8 mouse cellular contexts compared by ENCODE assay signal in the genomic region with DNA sequence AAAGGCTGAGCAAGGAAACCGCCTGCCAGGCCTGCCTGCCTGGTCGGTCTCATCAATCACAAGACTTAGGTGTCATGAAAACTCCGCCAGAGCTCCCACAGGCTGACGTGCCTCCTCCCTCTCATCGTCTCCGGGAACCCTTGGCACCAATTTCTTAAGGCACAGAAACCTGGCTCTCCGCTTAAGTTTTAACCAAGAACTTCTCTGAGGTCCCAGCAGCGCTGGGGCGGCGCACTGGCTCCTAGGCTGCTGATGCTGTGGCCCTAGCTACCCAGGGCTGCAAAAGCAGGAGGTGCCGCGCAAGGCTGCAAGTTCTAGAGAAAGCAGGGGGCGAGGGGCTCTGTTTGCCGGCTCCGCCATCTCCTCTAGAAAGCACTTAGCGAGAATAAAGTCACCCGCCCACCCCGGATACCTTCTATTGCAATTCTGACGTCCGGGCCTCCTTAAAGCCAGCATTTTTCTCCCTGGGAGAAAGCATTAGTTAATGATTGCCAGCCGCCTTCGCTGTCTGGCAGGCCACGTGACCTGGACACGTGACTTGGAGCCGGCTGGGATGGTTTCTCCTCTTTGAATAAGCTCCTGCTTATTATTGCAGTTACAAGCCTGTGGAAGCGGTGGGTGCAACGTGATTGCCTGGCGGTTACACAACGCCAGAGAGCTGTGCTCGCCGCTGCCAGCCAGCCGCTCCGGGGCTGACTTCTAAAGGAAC. TPM values are rescaled to one million over a fixed set of nuclear protein-coding genes. Genes with fewer than 3 reads are reported as not detected.
DNase-seq lines count a peak whose midpoint lies in the region; ATAC-seq lines count a peak whose summit lies in the region.

A gene (minus strand): TSS at position 442 of the 709 bp plus-strand sequence.

- H3K9ac ChIP-seq in hindbrain, embryonic 14.5 days: peak within 1 kb of the TSS; percentile 63

- H3K9me3 ChIP-seq in hindbrain, embryonic 14.5 days (ENCODE audit: control insufficient read depth, low read length): no peaks in the 10 kb centered on the region

- peak within 1 kb of the TSS; percentile 66 for H3K4me2 ChIP-seq in hindbrain, embryonic 14.5 days (replicated peaks)

- no peaks in the 10 kb centered on the region for H3K27me3 ChIP-seq in hindbrain, embryonic 14.5 days (ENCODE audit: control insufficient read depth, insufficient read depth, low read length)

- peak within 1 kb of the TSS; percentile 87 for H3K27ac ChIP-seq in hindbrain, embryonic 14.5 days

- peak; percentile 71 for DNase-seq in R1 (ENCODE audit: low read depth, low spot score)
- peak; percentile 92 to 93 for DNase-seq in cerebellum, postnatal 36 days
- DNase-seq in frontal cortex, postnatal 36 days (ENCODE audit: low spot score in 2 of 2): peak; percentile 93 to 95
- peak; percentile 82 for DNase-seq in hindbrain, embryonic 14.5 days (ENCODE audit: low spot score)
- peak; percentile 92 to 94 for DNase-seq in layer of hippocampus, postnatal 36 days
- peak; percentile 96 for DNase-seq in lung, postnatal 25 days (ENCODE audit: low spot score)
- DNase-seq in retina, embryonic 14.5 days (ENCODE audit: low spot score): peak; percentile 83
- DNase-seq in thymus, postnatal 36 days: peak; percentile 78 to 81

- ATAC-seq in hindbrain, embryonic 14.5 days (ENCODE audit: low FRiP score): peak; percentile 87

- H3K4me1 ChIP-seq in hindbrain, embryonic 14.5 days (replicated peaks; ENCODE audit: control insufficient read depth, insufficient read depth, low read length): no peaks in the 10 kb centered on the region; the same call in none of the 2 replicates

- under 1% methylated on average over 33 of the region's 33 CpGs for WGBS in hindbrain, embryonic 14.5 days

- peak within 1 kb of the TSS; percentile 40 for H3K4me3 ChIP-seq in hindbrain, embryonic 14.5 days (replicated peaks; ENCODE audit: low read length)

- H3K36me3 ChIP-seq in hindbrain, embryonic 14.5 days (replicated peaks; ENCODE audit: control insufficient read depth, insufficient read depth): no peaks in the 10 kb centered on the region

RNA-seq across cellular contexts. Expression of the gene that starts here (rescaled TPM):
- 0.33 and 2.6 TPM in 2 replicates for polyA plus RNA-seq in hindbrain, embryonic 14.5 days (2014; fragmentation: Nextera tagmentation; extraction: Ambion mirVana)
- total RNA-seq in layer of hippocampus, postnatal 36 days (2021): 10 to 100 TPM; 24.3 to 31.6 TPM

Comparison
In these comparisons a context has a peak if more than half of its experiments do, and no peak if none do; other contexts are left out.
1. Peak in every context shown above with its lines: DNase-seq, ATAC-seq, H3K4me3 ChIP-seq and H3K27ac ChIP-seq.